Mouse (Mus musculus): ENCODE results near the gene Zfp964.

The Zfp964 gene

DNA sequence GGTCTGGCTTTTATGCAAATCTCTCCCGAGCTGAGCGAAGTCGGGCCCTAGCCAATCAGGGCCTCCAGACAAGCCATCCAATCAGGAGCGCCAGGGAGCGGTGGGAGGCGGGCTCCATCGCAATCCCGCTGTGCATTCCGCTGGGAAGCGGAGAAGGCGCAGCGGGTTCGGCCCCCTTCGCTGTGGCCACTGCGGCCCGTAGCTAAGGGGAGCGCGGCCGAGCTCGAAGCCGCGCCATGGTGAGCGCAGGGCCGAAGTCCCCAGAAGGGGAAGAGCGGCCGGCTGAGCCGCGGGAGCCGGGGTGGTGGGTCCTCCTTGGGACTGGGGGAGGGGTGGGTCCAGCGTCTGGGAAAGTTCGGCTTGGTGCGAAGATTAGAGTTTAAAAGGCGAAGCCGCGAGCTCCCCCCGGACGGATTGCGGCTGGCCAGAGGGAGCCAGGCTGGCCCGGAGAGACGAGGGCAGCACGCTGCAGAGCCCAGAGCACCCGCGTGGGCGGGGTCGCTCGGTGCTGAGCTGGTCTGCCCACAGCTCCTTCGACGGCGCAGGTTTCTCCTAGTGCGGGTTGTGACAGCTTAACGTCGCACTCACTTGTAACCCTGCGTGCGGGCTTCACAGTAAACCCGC, at the start of gene Zfp964:
Zfp964 (plus strand) TSS at position 122 of the 624 bp plus-strand sequence.
- under 1% methylated on average over 55 of the region's 55 CpGs for WGBS

DNA sequence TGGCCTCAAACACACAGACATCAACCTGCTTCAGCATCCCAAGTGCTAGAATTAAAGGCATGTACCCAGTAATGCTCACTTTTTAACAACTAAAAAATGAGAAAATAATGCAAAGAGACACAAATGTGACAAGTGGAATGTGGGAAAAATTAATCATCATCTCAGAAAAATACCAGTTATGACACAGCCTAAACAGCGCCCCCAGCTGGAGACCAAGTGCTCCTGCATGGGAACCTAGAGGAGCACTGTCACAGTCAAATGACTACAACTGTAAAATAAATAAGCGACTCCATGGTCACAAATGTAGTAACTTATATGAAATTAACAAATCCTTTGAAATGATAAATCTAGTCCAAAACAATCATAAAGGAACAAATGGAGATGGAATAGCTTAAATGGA, 39.6 kb upstream of the Zfp964 start:
- 66% methylated on average over 2 of the region's 2 CpGs for WGBS

DNA sequence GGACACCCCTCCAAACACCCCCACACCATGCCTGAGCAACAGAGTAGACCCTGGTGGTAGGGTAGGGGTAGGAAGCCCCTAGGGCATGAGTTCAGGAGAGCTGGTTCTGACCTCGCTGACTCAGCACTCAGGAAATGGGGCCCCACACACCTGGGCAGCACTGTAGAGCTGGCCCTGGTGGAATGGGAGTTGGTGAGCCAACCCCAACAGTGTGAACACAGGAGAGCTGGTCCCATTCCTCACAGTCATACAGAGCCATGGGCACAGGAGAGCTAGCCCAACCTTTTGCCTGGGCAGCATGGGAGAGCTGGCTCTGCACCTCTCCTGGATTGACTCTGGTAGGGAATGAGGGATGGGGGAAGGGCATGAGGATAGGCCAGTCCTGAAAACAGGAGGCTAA, 36.2 kb upstream of the Zfp964 start:
- 100% methylated on average over 1 of the region's 1 CpGs for WGBS

DNA sequence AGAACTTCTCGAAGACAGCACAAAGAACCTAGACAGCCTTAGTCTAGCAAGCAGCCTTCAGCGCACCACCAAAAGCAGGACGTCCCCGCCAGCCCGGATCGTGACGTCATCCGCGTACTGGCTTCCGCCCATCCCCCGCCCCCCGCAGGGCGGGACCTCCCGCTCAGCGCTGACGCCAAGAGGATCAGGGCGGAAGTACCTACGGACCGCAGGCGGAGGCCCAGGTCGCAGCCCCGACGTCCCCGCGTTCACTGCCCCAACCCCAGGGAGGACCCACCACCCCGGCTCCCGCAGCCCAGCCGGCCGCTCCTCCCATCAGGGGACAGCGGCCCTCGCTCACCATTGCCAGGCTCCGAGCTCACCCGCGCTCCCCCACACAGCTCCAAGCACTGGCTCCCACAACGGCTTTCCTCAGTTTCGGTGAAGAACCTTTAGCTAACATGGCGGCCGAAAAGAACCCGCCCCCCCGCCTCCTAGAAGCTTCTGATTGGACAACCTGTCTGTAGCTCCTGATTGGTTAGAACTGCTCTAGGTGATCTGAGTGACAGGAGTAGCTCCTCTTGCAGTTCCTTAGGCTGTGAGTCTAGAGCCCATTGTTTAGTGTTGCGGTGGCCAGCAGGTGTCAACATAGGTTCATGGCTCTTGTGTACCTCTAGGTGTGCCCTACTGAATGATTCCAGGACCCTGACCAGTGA, 29.0 kb upstream of the Zfp964 start, which contains the start of gene Zfp868:
Zfp868 (minus strand) TSS at position 454 of the 695 bp plus-strand sequence.
- WGBS: 1% methylated on average over 41 of the region's 41 CpGs

DNA sequence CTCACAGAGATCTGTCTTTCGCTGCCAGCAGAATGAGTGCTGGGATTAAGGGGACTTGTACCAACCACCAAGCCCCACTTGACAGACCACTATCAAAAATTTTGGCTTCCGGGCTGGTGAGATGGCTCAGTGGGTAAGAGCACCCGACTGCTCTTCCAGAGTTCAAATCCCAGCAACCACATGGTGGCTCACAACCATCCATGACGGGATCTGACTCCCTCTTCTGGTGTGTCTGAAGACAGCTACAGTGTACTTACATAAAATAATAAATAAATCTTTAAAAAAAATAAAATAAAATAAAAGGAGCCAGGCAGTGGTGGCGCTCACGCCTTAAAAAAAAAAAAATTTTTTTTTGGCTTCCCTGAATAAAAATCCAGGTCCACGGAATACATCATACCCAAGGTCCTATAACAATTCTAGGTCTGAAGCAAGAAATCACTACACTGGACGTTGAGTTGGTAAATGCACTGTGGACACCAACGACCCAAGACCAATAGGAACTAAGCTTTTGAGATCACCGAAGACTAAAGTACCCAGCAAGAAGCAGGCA, 396 bp upstream of the Zfp964 start:
- 31% methylated on average over 10 of the region's 10 CpGs for WGBS

DNA sequence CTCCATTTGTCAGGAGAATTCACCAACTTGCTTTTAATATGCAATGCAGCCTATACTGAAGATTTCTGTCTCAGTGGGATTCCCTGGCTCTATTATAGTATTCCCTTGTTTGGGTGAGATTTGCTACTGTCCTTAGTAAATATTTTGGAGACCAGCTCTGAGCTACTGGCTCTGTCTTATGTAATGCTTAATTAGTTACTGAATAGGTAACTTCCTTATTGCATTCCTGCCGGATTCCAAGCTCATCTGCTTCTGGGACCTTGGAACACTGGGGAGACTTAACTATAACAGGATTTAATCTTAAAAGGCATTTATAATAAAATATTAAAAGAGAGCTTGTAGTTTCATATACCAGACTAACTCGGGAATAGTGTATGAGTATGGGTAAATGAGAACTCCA, 10.8 kb downstream of the Zfp964 start:
- 82% methylated on average over 2 of the region's 2 CpGs for WGBS

DNA sequence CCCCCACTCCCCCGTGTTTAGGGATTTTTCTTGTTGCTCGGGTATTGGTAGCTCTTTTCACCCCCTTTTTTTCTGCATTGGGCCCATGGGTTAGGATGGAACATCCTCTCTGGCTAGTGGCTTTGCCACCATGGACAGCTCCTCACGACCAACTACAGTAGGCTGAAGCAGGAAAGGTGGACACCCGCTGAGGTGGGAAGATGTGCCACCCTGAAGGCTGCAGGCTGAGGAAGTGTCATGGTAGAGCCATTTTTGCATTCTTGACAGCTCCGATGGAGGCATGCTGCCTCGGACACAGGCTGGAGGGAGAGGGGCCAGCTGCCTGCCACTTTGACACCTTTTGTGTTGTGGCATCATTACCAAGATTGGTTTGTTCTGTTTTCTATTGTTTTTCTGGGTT, 47.5 kb downstream of the Zfp964 start:
- WGBS: 70% methylated on average over 6 of the region's 6 CpGs

DNA sequence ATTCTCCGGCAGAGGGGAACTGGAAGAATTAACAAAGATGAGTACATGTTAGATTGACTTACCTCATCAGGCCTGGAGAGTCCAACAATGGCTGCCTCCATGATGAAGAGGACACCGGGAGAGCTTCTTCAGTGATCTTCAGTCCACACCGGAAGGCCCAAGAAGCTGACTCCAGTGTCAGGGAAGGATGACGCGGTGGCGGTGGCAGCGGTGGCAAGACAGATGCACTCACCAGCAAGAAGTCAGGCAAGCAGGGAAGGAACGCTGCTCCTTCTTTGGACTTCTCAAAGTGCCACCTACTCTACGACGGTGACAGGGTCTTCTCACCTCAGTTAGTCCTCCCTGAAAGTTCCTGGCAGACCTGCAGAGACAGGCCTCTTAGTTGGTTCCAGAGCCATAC, 56.3 kb downstream of the Zfp964 start, which contains the start of gene Zfp869:
Zfp869 (minus strand) TSS at position 101 of the 400 bp plus-strand sequence.
- 95% methylated on average over 10 of the region's 10 CpGs for WGBS

DNA sequence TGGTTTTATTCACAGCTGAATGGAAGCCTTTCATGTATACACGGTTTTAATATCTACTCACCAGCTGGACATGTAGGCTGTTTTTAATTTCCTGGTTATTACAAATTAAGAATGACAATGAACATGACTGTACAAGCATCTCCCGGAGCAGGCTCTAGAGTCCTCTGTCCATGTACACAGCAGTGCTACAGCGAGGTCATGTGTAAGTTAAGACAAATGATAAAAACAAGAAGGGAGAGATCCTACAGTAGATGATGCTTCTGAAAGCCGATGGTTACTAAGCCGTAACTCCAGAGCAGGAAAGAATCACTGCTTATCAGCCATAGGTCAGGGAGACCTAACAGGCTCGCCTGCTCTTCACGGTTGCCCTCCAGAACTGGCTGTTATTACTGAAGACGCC, 59.2 kb downstream of the Zfp964 start:
- 75% methylated on average over 8 of the region's 8 CpGs for WGBS

DNA sequence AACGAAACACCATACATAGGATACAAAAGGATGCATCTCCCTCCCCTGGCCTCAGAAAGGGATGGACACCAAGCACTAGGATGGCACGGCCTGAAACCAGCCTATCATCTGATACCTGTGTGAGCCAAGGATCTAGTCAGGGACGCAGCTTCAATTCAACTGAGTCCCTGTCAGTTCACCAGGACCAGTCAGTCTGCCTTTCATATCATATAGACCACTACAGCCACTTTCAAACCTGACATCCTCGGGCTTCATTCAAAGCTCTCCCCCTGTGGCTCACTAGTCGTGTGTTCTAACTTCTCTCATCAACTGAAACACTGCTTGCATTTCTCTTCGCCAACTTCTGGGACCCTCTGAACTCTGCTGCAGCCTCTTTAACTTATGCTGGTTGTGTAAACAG, 61.1 kb downstream of the Zfp964 start:
- 68% methylated on average over 6 of the region's 6 CpGs for WGBS
